Mouse (Mus musculus) spleen, adult 2 months (tissue): ENCODE data around the gene Arhgap17.

Experiments
- CTCF ChIP-seq: fragments of 200-500 bp; IDR thresholded peaks from 2 replicates; pipeline ENCODE4 v1.5.1; 2011; ENCODE audit warnings: mild to moderate bottlenecking, inconsistent platforms; ENCODE audit not compliant: insufficient read depth, insufficient read length, insufficient replicate concordance; ENCODE audit errors: extremely low read depth
- POLR2A ChIP-seq: fragments of 200-500 bp; IDR thresholded peaks from 2 replicates; pipeline ENCODE4 v1.6.1; 2011; ENCODE audit warnings: low read depth, low read length, inconsistent platforms

DNA sequence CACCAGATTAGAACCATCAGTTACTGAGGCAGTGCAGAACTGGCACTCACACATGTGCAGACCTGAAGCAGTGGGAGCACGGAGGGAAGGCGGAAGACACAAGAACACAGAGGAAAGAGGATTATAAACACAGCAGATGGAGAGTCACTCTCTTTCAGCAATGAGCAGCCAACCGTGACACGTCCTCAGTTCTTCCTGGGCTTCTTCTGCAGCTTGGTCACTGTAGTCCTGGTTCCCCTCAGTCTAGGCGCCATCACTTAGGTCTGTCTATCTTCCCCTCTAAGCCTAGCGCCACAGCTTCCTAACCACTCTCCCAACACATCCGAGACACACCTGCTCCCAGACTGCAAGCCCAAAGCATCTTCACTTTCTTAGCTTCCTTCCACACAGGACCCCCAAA, 10.6 kb downstream of the Arhgap17 start:
- no peak for TF ChIP-seq POLR2A
- TF ChIP-seq CTCF: no peak
